Mouse (Mus musculus) CH12.LX (cell line): Measurements from ENCODE around the gene Siglecf. TPM values are rescaled to one million over a fixed set of nuclear protein-coding genes. Genes with fewer than 3 reads are reported as not detected.
"Not testable (repeated sequence)": the region's sequence is repeated elsewhere in the genome, so short reads cannot be mapped to it uniquely, and the experiment has no call there.

Experiments used
- DNase-seq: peaks from one replicate; pipeline ENCODE4 v3.0.0-alpha.2; 2013; ENCODE audit errors: extremely low read depth
- H3K27ac ChIP-seq: 2 replicates; pipeline ENCODE4 v1.5.1; 2012; ENCODE audit warnings: low read depth, mild to moderate bottlenecking, control low read depth, moderate library complexity; ENCODE audit not compliant: insufficient read depth
- H3K27me3 ChIP-seq: replicated peaks from 2 replicates; pipeline ENCODE3; 2012; ENCODE audit warnings: inconsistent platforms
- H3K36me3 ChIP-seq, 2 experiments: replicated peaks in 1 of 2; 2 replicates each; pipeline versions ENCODE3 to v1.6.1; 2012; ENCODE audit warnings: inconsistent platforms in 1 of 2, low read length in 1 of 2, mild to moderate bottlenecking in 1 of 2, mixed read lengths in 1 of 2, moderate library complexity in 1 of 2; ENCODE audit not compliant: control insufficient read depth in 1 of 2, insufficient read depth in 1 of 2
- H3K4me1 ChIP-seq, 2 experiments: 2 replicates each; pipeline ENCODE4 v1.6.1; 2012; ENCODE audit warnings: inconsistent platforms in 1 of 2, moderate library complexity in 1 of 2; ENCODE audit not compliant: insufficient read depth in 2 of 2, control insufficient read depth in 1 of 2
- H3K4me2 ChIP-seq: 2 replicates; pipeline ENCODE4 v1.6.1; 2012; ENCODE audit warnings: low read depth, mild to moderate bottlenecking, control low read depth; ENCODE audit not compliant: poor library complexity, insufficient read depth, severe bottlenecking
- H3K4me3 ChIP-seq, 3 experiments: fragments of 150-350 bp in 1 of 3; sonication (generic) in 1 of 3; replicated peaks in 1 of 3; 2 replicates each; pipeline versions ENCODE3 to v1.5.1; 2011 to 2012; ENCODE audit warnings: low read depth in 2 of 3, low read length in 2 of 3, mild to moderate bottlenecking in 2 of 3, moderate library complexity in 2 of 3, control low read depth in 1 of 3, improper control_type of control experiment in 1 of 3, inconsistent platforms in 1 of 3, mixed read lengths in 1 of 3; ENCODE audit not compliant: poor library complexity in 1 of 3
- H3K79me2 ChIP-seq: replicated peaks from 2 replicates; pipeline ENCODE4 v1.6.1; 2012; ENCODE audit warnings: mild to moderate bottlenecking, moderate library complexity; ENCODE audit not compliant: control insufficient read depth, poor library complexity, insufficient read depth, severe bottlenecking; ENCODE audit errors: extremely low read depth
- H3K9ac ChIP-seq: 2 replicates; pipeline ENCODE4 v1.6.1; 2012; ENCODE audit warnings: low read depth, mild to moderate bottlenecking, control low read depth, moderate library complexity; ENCODE audit not compliant: insufficient read depth
- H3K9me3 ChIP-seq: replicated peaks from 2 replicates; pipeline ENCODE3; 2012; ENCODE audit warnings: low read length, inconsistent platforms, mixed read lengths
- CTCF ChIP-seq, 2 experiments: IDR thresholded peaks in 1 of 2; conservative IDR thresholded peaks in 1 of 2; 2 replicates each; pipeline ENCODE4 v1.5.1; 2011 to 2012; ENCODE audit warnings: low read depth in 2 of 2, low read length in 2 of 2, improper control_type of control experiment in 1 of 2, inconsistent platforms in 1 of 2, mild to moderate bottlenecking in 1 of 2, moderate library complexity in 1 of 2
- E2F4 ChIP-seq: IDR thresholded peaks from 2 replicates; pipeline ENCODE4 v1.6.1; 2011; ENCODE audit warnings: low read depth, low read length, improper control_type of control experiment; ENCODE audit not compliant: insufficient replicate concordance
- ELF1 ChIP-seq: IDR thresholded peaks from 2 replicates; pipeline ENCODE4 v1.6.1; 2014; ENCODE audit warnings: low read depth, mild to moderate bottlenecking, inconsistent platforms, low read length, improper control_type of control experiment
- EP300 ChIP-seq: IDR thresholded peaks from 2 replicates; pipeline ENCODE4 v1.6.1; 2011; ENCODE audit warnings: low read length, improper control_type of control experiment
- HCFC1 ChIP-seq: IDR thresholded peaks from 2 replicates; pipeline ENCODE4 v1.6.1; 2012; ENCODE audit warnings: low read depth, mild to moderate bottlenecking, inconsistent platforms, low read length, improper control_type of control experiment
- JUN ChIP-seq: IDR thresholded peaks from 2 replicates; pipeline ENCODE4 v1.6.1; 2011; ENCODE audit warnings: low read depth, mild to moderate bottlenecking, low read length, improper control_type of control experiment, moderate library complexity; ENCODE audit not compliant: insufficient read depth
- JUND ChIP-seq: conservative IDR thresholded peaks from 2 replicates; pipeline ENCODE4 v1.6.1; 2011; ENCODE audit warnings: low read depth, low read length, improper control_type of control experiment
- KAT2A ChIP-seq: IDR thresholded peaks from 2 replicates; pipeline ENCODE4 v1.6.1; 2012; ENCODE audit warnings: low read length, improper control_type of control experiment, inconsistent platforms; ENCODE audit not compliant: insufficient replicate concordance
- MYC ChIP-seq: IDR thresholded peaks from 2 replicates; pipeline ENCODE4 v1.6.1; 2011; ENCODE audit warnings: low read depth, mild to moderate bottlenecking, improper control_type of control experiment, low read length
- PAX5 ChIP-seq: IDR thresholded peaks from 2 replicates; pipeline ENCODE4 v1.6.1; 2012; ENCODE audit warnings: low read length, inconsistent platforms, mixed read lengths
- POLR2A ChIP-seq: IDR thresholded peaks from 2 replicates; pipeline ENCODE4 v1.6.1; 2011; ENCODE audit warnings: low read depth, mild to moderate bottlenecking, improper control_type of control experiment, low read length
- RAD21 ChIP-seq: IDR thresholded peaks from 2 replicates; pipeline ENCODE4 v1.6.1; 2011; ENCODE audit warnings: low read depth, mild to moderate bottlenecking, low read length, improper control_type of control experiment, moderate library complexity
- SMC3 ChIP-seq: IDR thresholded peaks from 2 replicates; pipeline ENCODE4 v1.6.1; 2011; ENCODE audit warnings: low read depth, low read length, improper control_type of control experiment
- ZC3H11A ChIP-seq: IDR thresholded peaks from 2 replicates; pipeline ENCODE4 v1.6.1; 2012; ENCODE audit warnings: low read depth, mild to moderate bottlenecking, inconsistent platforms, low read length, improper control_type of control experiment
- ZMIZ1 ChIP-seq: IDR thresholded peaks from 2 replicates; pipeline ENCODE4 v1.6.1; 2012; ENCODE audit warnings: low read depth, mild to moderate bottlenecking, inconsistent platforms, low read length, improper control_type of control experiment
- dilution Hi-C: fragments of 300-500 bp; cut with MboI; formaldehyde crosslinking; loops from 2 replicates; pipeline ENCODE4 v1.14.3; 2020; ENCODE audit warnings: low sequenced_read_pairs; ENCODE audit not compliant: extremely low pct_unique_long_range_greater_than_20kb, extremely low pct_ligation_motif_present
- in situ Hi-C: fragments of 300-500 bp; cut with MboI; formaldehyde crosslinking; loops from 3 replicates; pipeline ENCODE4 v1.14.3; 2019; ENCODE audit warnings: low sequenced_read_pairs, low pct_ligation_motif_present, low pct_unique_long_range_greater_than_20kb, mixed read lengths
- polyA plus RNA-seq: library from polyadenylated mRNA; unstranded; fragments of >175 nt; gene quantifications from 2 replicates; pipeline ENCODE4 v1.2.1, GENCODE M21; 2012; ENCODE audit warnings: low read depth; ENCODE audit not compliant: insufficient read length
- total RNA-seq, 2 experiments: library from RNA; depleted of rRNA; stranded (reverse); fragments of 300-350 nt in 1 of 2; fragments of >200 nt in 1 of 2; gene quantifications; 2 replicates each; pipeline ENCODE4 v1.2.3; 2012 to 2014

Siglecf gene
- total and polyA plus RNA-seq, 3 experiments = 0.34 to 1.7 (median 0.66) TPM

DNA sequence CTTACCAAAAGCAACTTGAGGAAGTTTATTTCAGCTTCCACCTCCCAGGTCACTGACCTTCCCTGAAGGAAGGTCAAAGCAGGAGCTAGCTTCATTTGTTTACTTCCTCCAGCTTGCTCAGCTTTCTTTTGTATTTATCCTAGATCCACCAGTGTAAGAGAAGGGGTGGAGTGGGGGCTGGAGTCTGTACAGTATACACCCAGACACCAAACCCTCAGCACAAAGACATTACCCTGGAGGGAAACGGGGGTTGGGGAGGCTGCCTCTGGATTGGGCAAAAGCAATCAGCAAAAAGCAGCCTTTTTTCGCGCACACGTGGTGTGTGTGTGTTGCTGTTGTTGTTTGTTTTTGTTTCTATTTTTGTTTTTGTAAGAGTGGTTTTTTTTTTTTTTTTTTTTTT lies 5.0 kb upstream of the Siglecf start:
- Histone ChIP-seq H3K4me1 (peaks cover 10 to 26% of the 10 kb centered on the region in 2 experiments), H3K9ac (no peak overlapping the region), H3K27me3 (no peaks in the 10 kb centered on the region), H3K4me3 (no peak overlapping the region), H3K79me2 (no peaks in the 10 kb centered on the region), H3K4me2 (no peak overlapping the region), H3K27ac (no peak overlapping the region), H3K9me3 (no peaks in the 10 kb centered on the region), H3K36me3 (no peaks in the 10 kb centered on the region)
- dilution Hi-C loops = no loop called here
- no peak for DNase-seq
- in situ Hi-C loops = loop anchor here (10.0 kb wide), 1 partner anchor 119 kb away; the partner anchor contains the start of gene Vsig10l
- no peak for TF ChIP-seq CTCF (conservative IDR thresholded peaks at IDR 0.05 in 1 of 2, IDR thresholded peaks at IDR 0.05 in 1 of 2; ENCODE audit: low read depth in 2 of 2, low read length in 2 of 2)
- TF ChIP-seq MYC = no peak
- TF ChIP-seq KAT2A = no peak
- no peak for TF ChIP-seq POLR2A
- no peak for TF ChIP-seq EP300
- no peak for TF ChIP-seq ZC3H11A
- no peak for TF ChIP-seq ZMIZ1
- TF ChIP-seq JUN = no peak
- TF ChIP-seq E2F4 = no peak
- no peak for TF ChIP-seq ELF1
- TF ChIP-seq JUND = no peak
- no peak for TF ChIP-seq PAX5
- TF ChIP-seq HCFC1 = no peak

- H3K27me3 ChIP-seq = no peaks in the 10 kb centered on the region
- no peaks in the 10 kb centered on the region for H3K36me3 ChIP-seq
- H3K27ac ChIP-seq = no peak overlapping the region
- peaks cover 10 to 26% of the 10 kb centered on the region in 2 experiments for H3K4me1 ChIP-seq
- dilution Hi-C loops = no loop called here
- H3K4me2 ChIP-seq = no peak overlapping the region
- no peak for TF ChIP-seq JUN
- peak in 1 of 2 experiments; percentile 1; a peak in 1 of 4 replicates for TF ChIP-seq CTCF (conservative IDR thresholded peaks at IDR 0.05 in 1 of 2, IDR thresholded peaks at IDR 0.05 in 1 of 2; ENCODE audit: low read depth in 2 of 2, low read length in 2 of 2)
- no peak overlapping the region for H3K4me3 ChIP-seq
- no peak for DNase-seq
- in situ Hi-C loops = loop anchor here (10.0 kb wide), 1 partner anchor 118 kb away; the partner anchor contains the start of gene Vsig10l
- H3K9me3 ChIP-seq = no peaks in the 10 kb centered on the region
- H3K79me2 ChIP-seq = no peaks in the 10 kb centered on the region
- H3K9ac ChIP-seq = no peak overlapping the region
Observed at GRCm38 (mm10) chr7:43346571-43346970, 4.6 kb upstream of the Siglecf start.

DNA sequence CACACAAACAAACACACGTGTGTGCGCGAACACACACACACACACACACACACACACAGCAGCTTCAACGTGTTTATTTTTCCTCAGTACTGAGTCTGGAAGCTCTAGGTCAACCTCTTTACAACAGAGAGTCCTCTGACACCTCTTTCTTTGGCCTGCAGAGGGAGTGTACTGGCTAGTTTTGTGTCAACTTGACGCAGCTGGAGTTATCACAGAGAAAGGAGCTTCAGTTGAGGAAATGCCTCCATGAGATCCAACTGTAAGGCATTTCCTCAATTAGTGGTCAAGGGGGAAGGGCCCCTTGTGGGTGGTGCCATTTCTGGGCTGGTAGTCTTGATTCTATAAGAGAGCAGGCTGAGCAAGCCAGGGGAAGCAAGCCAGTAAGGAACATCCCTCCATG lies 1.5 kb upstream of the Siglecf start:
- TF ChIP-seq RAD21 = peak; percentile 57
- 0 out of 2 replicates have a peak, but pooled peaks have one; percentile 8 for TF ChIP-seq ZC3H11A
- peak; percentile 65 for TF ChIP-seq SMC3
- TF ChIP-seq EP300 = 0 out of 2 replicates have a peak, but pooled peaks have one; percentile 24
- TF ChIP-seq CTCF (conservative IDR thresholded peaks at IDR 0.05 in 1 of 2, IDR thresholded peaks at IDR 0.05 in 1 of 2; ENCODE audit: low read depth in 2 of 2, low read length in 2 of 2) = peak in 1 of 2 experiments; percentile 67; a peak in 2 of 4 replicates

More for the DNA sequence above, 1.5 kb upstream of the Siglecf start:
- in situ Hi-C loops = loop anchor here (10.0 kb wide), 2 partner anchors 75 to 115 kb away; partner anchors contain the start of genes Lim2 and Vsig10l
- peaks cover 7 to 46% of the 10 kb centered on the region in 2 experiments for H3K4me1 ChIP-seq
- H3K9me3 ChIP-seq, dilution Hi-C loops, H3K4me2 ChIP-seq, H3K4me3 ChIP-seq, H3K9ac ChIP-seq, H3K27me3 ChIP-seq, H3K36me3 ChIP-seq, H3K27ac ChIP-seq, H3K79me2 ChIP-seq: not testable (repeated sequence)
- DNase-seq = peak; percentile 59
